Mouse (Mus musculus) limb, embryonic 10.5 days (tissue): Measurements from ENCODE around the gene Sat2. TPM values are rescaled to one million over a fixed set of nuclear protein-coding genes. Genes with fewer than 3 reads are reported as not detected.
A peak's percentile ranks its signal among the peaks of the same experiment; 100 is the strongest.

Experiments used
- DNase-seq: peaks from one replicate; pipeline ENCODE4 v3.0.0-alpha.2; 2017; ENCODE audit warnings: low spot score
- H3K27ac ChIP-seq: fragments of 300-500 bp; sonication (generic); 2 replicates; pipeline ENCODE4 v1.5.1; 2016; ENCODE audit warnings: mild to moderate bottlenecking
- H3K27me3 ChIP-seq: fragments of 300-500 bp; sonication (generic); 2 replicates; pipeline ENCODE4 v1.6.1; 2016; ENCODE audit warnings: low read depth, mild to moderate bottlenecking; ENCODE audit not compliant: poor library complexity, severe bottlenecking
- H3K36me3 ChIP-seq: fragments of 300-500 bp; sonication (generic); 2 replicates; pipeline ENCODE4 v1.6.1; 2016; ENCODE audit warnings: mild to moderate bottlenecking, moderate library complexity
- H3K4me1 ChIP-seq: fragments of 300-500 bp; sonication (generic); 2 replicates; pipeline ENCODE4 v1.6.1; 2016
- H3K4me3 ChIP-seq: fragments of 300-500 bp; sonication (generic); 2 replicates; pipeline ENCODE4 v1.5.1; 2016; ENCODE audit warnings: mild to moderate bottlenecking, moderate library complexity
- H3K9me3 ChIP-seq: fragments of 300-500 bp; sonication (generic); replicated peaks from 2 replicates; pipeline ENCODE4 v1.6.1; 2016; ENCODE audit warnings: mild to moderate bottlenecking
- WGBS: fragments of 180-500 bp; shearing (Covaris S2); methylation state at CpG from one replicate; pipeline ENCODE4 v1.1.7; 2016; 5-methylcytosine and 5-hydroxymethylcytosine counted together
- polyA plus RNA-seq: library from polyadenylated mRNA; unstranded; fragments of >200 nt; fragmentation: Nextera tagmentation; extraction: Ambion mirVana; gene quantifications from 2 replicates; pipeline ENCODE4 v1.2.1, GENCODE M21; 2016

Sat2 gene
- polyA plus RNA-seq, 1 experiment from 2014 or later = 13.7 TPM

DNA sequence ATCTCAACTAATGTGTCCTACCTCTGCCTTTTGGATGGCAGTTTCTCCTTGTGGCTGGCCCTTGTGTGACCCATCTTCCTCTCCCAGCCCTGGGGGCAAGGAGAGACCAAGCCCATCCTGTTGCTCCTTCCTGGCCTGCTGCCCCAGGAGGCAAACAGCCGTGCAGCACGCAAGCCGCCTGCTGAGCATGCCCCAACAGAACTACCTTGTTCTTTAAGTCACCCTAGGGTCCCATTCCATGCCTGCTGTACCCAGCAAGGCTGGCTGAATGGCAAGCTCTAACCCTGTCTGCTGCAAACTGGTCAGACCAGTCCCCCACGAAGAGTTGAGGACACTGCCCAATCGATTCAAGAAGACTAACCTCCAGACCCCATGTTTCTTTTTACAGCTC lies 34.2 kb downstream of the Sat2 start:
- H3K27ac ChIP-seq = peak overlapping the region; percentile 79
- H3K4me1 ChIP-seq = peaks cover 35% of the 10 kb centered on the region
- H3K4me3 ChIP-seq = 0 out of 2 replicates have a peak overlapping the region, but pooled peaks have one; percentile 26
- H3K9me3 ChIP-seq = no peaks in the 10 kb centered on the region
- peaks cover 85% of the 10 kb centered on the region for H3K36me3 ChIP-seq
- H3K27me3 ChIP-seq = no peaks in the 10 kb centered on the region
- DNase-seq = no peak
- 79% methylated on average over 5 of the region's 5 CpGs for WGBS

GRCm38 (mm10) chr11:69656617-69657461 lies 35.0 kb downstream of the Sat2 start:
- H3K27ac ChIP-seq = peak overlapping the region; percentile 53
- no peaks in the 10 kb centered on the region for H3K27me3 ChIP-seq
- no peaks in the 10 kb centered on the region for H3K9me3 ChIP-seq
- WGBS = 81% methylated on average over 10 of the region's 10 CpGs
- peak; percentile 68 for DNase-seq
- H3K36me3 ChIP-seq = peaks cover 81% of the 10 kb centered on the region
- peaks cover 42% of the 10 kb centered on the region for H3K4me1 ChIP-seq
- H3K4me3 ChIP-seq = no peak overlapping the region

- no peak for DNase-seq
- no peaks in the 10 kb centered on the region for H3K27me3 ChIP-seq
- H3K9me3 ChIP-seq = no peaks in the 10 kb centered on the region
- H3K4me1 ChIP-seq = peaks cover 44% of the 10 kb centered on the region
- H3K27ac ChIP-seq = peak overlapping the region; percentile 42; the same call in 1 of the 2 replicates
- 84% methylated on average over 15 of the region's 15 CpGs for WGBS
- H3K36me3 ChIP-seq = peaks cover 74% of the 10 kb centered on the region
- 0 out of 2 replicates have a peak overlapping the region, but pooled peaks have one; percentile 5 for H3K4me3 ChIP-seq
Measured at GRCm38 (mm10) chr11:69657462-69657881, 35.6 kb downstream of the Sat2 start.

DNA sequence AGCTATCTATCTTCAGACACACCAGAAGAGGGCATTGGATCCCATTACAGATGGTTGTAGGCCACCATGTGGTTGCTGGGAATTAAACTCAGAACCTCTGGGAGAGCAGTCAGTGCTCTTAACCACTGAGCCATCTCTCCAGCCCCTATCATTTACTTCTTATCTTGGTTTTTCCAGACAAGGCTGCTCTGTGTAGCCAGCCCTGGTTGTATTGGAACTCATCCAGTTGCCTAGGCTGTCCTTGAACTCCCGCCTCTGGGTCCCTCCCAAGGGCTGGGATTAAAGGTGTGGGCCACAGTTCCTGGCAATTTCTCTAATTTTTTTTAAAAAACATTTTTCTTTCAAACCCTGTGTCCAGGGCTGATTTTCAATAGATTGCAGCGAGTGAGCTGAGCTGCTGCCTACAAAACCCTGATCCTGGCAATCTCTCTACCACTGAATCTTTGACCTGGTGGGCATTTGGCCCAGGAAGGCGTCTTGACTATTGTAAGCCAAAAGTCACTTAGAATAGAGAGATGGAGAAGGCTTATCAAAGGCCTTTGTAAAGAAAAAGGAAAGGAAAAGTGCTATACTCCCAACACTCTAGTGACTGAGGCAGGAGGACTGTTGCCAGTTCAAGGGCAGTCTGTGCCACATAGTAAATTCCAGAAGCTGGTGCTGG lies 39.5 kb downstream of the Sat2 start:
- no peaks in the 10 kb centered on the region for H3K27me3 ChIP-seq
- H3K4me3 ChIP-seq = peak overlapping the region; percentile 60
- DNase-seq = no peak
- peaks cover 43% of the 10 kb centered on the region for H3K4me1 ChIP-seq
- H3K27ac ChIP-seq = peak overlapping the region; percentile 92
- 84% methylated on average over 3 of the region's 3 CpGs for WGBS
- no peaks in the 10 kb centered on the region for H3K9me3 ChIP-seq
- H3K36me3 ChIP-seq = peaks cover 75% of the 10 kb centered on the region

- Histone ChIP-seq H3K4me1 (peaks cover 32% of the 10 kb centered on the region), H3K9me3 (no peaks in the 10 kb centered on the region), H3K4me3 (peak within 1 kb of the TSS; percentile 60), H3K27me3 (no peaks in the 10 kb centered on the region), H3K27ac (peak within 1 kb of the TSS; percentile 92), H3K36me3 (peaks cover 74% of the 10 kb centered on the region)
- peak; percentile 93 for DNase-seq
- 1% methylated on average over 48 of the region's 48 CpGs for WGBS
Measured at GRCm38 (mm10) chr11:69662213-69662966, 40.6 kb downstream of the Sat2 start, which contains the start of gene Mpdu1. Gene Mpdu1, minus strand, starts transcription at chr11:69662642.

GRCm38 (mm10) chr11:69662967-69663671 lies 41.3 kb downstream of the Sat2 start:
- Histone ChIP-seq H3K4me1 (peaks cover 28% of the 10 kb centered on the region), H3K4me3 (peak overlapping the region; percentile 60), H3K27ac (peak overlapping the region; percentile 92), H3K27me3 (no peaks in the 10 kb centered on the region), H3K36me3 (peaks cover 74% of the 10 kb centered on the region), H3K9me3 (no peaks in the 10 kb centered on the region)
- 70% methylated on average over 13 of the region's 13 CpGs for WGBS
- no peak for DNase-seq

GRCm38 (mm10) chr11:69663795-69664194 lies 42.0 kb downstream of the Sat2 start:
- no peaks in the 10 kb centered on the region for H3K27me3 ChIP-seq
- WGBS = 89% methylated on average over 6 of the region's 6 CpGs
- no peak overlapping the region for H3K4me3 ChIP-seq
- peaks cover 28% of the 10 kb centered on the region for H3K4me1 ChIP-seq
- peaks cover 74% of the 10 kb centered on the region for H3K36me3 ChIP-seq
- H3K27ac ChIP-seq = peak overlapping the region; percentile 92; the same call in 1 of the 2 replicates
- DNase-seq = peak; percentile 31
- no peaks in the 10 kb centered on the region for H3K9me3 ChIP-seq

DNA sequence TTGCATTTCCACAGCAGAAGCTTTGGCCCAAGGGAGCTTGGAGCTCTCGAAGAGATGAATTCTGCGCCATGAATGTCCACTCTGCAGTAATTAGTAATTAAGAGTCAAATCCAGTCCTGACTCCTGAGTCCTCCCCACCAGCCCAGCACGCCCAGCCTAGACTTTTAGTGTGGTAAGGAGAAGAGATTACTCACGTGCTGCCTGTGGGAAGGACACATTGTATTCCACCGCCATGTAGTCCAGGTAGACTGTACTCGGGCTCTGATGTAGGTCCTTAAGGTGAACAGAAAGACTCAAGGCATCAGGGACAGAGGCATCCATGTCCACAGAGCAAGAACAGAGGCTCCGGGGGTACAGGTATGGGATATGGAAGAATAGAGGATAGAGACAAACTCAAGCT lies 43.0 kb downstream of the Sat2 start:
- no peaks in the 10 kb centered on the region for H3K27me3 ChIP-seq
- WGBS = 94% methylated on average over 7 of the region's 7 CpGs
- no peaks in the 10 kb centered on the region for H3K9me3 ChIP-seq
- no peak for DNase-seq
- H3K4me1 ChIP-seq = peaks cover 36% of the 10 kb centered on the region
- no peak overlapping the region for H3K27ac ChIP-seq
- H3K36me3 ChIP-seq = peaks cover 75% of the 10 kb centered on the region
- H3K4me3 ChIP-seq = no peak overlapping the region

DNA sequence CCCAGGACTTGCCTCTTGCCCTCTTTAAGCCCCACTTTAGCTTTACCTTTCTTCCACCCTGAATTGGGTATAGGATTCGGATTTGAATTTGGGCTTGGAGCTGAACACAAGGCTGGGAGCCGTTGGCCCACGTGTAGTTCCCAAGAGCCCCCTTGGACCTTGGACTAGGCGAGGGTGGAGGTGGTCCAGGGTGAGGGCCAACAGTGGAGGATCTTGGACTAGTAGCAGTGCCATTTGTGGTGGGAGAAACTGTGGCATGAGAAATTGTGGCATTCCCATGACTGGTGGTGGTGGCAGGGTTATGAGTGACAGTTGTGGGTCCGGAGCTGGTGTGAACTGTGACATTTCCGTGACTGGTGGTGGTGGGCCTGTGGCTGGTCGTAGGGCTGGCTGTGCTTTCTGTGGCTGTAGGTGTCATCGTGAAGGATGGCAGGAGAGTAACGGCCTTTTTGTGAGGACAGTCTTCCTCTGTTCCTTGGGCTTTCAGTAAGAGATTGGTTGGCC lies 43.7 kb downstream of the Sat2 start:
- H3K27me3 ChIP-seq = no peaks in the 10 kb centered on the region
- 0 out of 2 replicates have a peak overlapping the region, but pooled peaks have one; percentile 9 for H3K4me3 ChIP-seq
- no peaks in the 10 kb centered on the region for H3K9me3 ChIP-seq
- H3K36me3 ChIP-seq = peaks cover 77% of the 10 kb centered on the region
- no peak overlapping the region for H3K27ac ChIP-seq
- no peak for DNase-seq
- 79% methylated on average over 9 of the region's 9 CpGs for WGBS
- H3K4me1 ChIP-seq = peaks cover 43% of the 10 kb centered on the region

DNA sequence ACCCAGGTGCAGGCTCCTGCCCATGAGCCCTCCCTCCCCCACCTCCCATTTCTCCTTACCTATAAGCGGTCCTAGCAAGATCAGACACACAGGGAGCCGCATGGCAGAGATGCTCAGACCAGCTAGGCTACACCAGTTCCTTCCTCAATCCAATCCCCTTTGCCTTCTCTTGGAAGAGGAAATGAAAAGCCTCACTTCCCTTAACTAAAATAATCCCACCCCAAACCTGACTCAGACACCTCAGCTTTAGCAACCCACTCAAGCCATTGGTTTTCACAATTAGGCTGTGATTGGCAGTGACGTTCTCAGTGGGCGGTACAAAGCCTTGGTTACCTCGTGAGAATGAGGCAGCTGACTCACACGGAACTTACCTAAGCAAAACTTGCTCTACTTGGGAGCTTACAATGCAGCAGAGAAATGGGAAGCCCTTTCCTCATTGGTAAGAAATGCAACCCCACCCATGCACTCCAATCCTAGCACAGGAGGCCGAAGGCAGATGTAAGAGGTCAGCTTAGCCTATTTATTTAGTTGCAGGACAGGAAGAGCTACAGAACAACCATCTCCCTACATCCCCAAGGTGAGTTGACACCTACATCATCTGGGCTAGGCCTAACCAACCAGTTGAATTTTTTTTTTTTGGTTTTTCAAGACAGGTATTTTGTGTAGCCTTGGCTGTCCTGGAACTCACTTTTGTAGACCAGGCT lies 44.3 kb downstream of the Sat2 start, which contains the start of gene Cd68:
Gene Cd68 (minus strand): TSS at position 193 of the 704 bp plus-strand sequence.
- no peaks in the 10 kb centered on the region for H3K27me3 ChIP-seq
- WGBS = 35% methylated on average over 7 of the region's 7 CpGs
- H3K36me3 ChIP-seq = peaks cover 83% of the 10 kb centered on the region
- peaks cover 45% of the 10 kb centered on the region for H3K4me1 ChIP-seq
- 0 out of 2 replicates have a peak within 1 kb of the TSS, but pooled peaks have one; percentile 9 for H3K4me3 ChIP-seq
- H3K27ac ChIP-seq = no peak within 1 kb of the TSS
- no peak for DNase-seq
- H3K9me3 ChIP-seq = no peaks in the 10 kb centered on the region

GRCm38 (mm10) chr11:69666665-69667005 lies 44.8 kb downstream of the Sat2 start:
- no peak for DNase-seq
- H3K27me3 ChIP-seq = no peaks in the 10 kb centered on the region
- no peaks in the 10 kb centered on the region for H3K9me3 ChIP-seq
- H3K27ac ChIP-seq = no peak overlapping the region
- WGBS = 86% methylated on average over 3 of the region's 3 CpGs
- H3K4me1 ChIP-seq = peaks cover 40% of the 10 kb centered on the region
- H3K4me3 ChIP-seq = 0 out of 2 replicates have a peak overlapping the region, but pooled peaks have one; percentile 9
- peaks cover 84% of the 10 kb centered on the region for H3K36me3 ChIP-seq
